Mouse (Mus musculus) forebrain, postnatal 0 days (tissue): ENCODE measurements around the gene Ing2. TPM values are rescaled to one million over a fixed set of nuclear protein-coding genes. Genes with fewer than 3 reads are reported as not detected.
A peak's percentile ranks its signal among the peaks of the same experiment; 100 is the strongest.

Experiments used
- ATAC-seq: fragments of 200-750 bp; cut with Nextera tagmentation; 2 replicates; pipeline ENCODE4 v1.8.0; 2017; ENCODE audit warnings: mild to moderate bottlenecking, moderate library complexity
- DNase-seq: peaks from one replicate; pipeline ENCODE4 v3.0.0-alpha.2; 2015
- H3K27ac ChIP-seq: fragments of 300-500 bp; sonication (generic); 2 replicates; pipeline ENCODE4 v1.5.1; 2014; ENCODE audit warnings: low read depth, mild to moderate bottlenecking, antibody characterized with exemption, low read length, moderate library complexity, mixed read lengths
- H3K27me3 ChIP-seq: fragments of 300-500 bp; sonication (generic); 2 replicates; pipeline ENCODE4 v1.6.1; 2014; ENCODE audit warnings: mild to moderate bottlenecking, low read length, mixed read lengths; ENCODE audit not compliant: insufficient read depth
- H3K36me3 ChIP-seq: fragments of 300-500 bp; sonication (generic); 2 replicates; pipeline ENCODE4 v1.6.1; 2014; ENCODE audit warnings: mild to moderate bottlenecking, moderate library complexity; ENCODE audit not compliant: insufficient read depth
- H3K4me1 ChIP-seq: fragments of 300-500 bp; sonication (generic); 2 replicates; pipeline ENCODE4 v1.6.1; 2014; ENCODE audit warnings: antibody characterized with exemption; ENCODE audit not compliant: insufficient read depth
- H3K4me2 ChIP-seq: fragments of 300-500 bp; sonication (generic); 2 replicates; pipeline ENCODE4 v1.6.1; 2014; ENCODE audit warnings: low read depth, mild to moderate bottlenecking, moderate library complexity
- H3K4me3 ChIP-seq: fragments of 300-500 bp; sonication (generic); 2 replicates; pipeline ENCODE4 v1.5.1; 2014; ENCODE audit warnings: low read depth, low read length, mixed read lengths
- H3K9ac ChIP-seq: fragments of 300-500 bp; sonication (generic); 2 replicates; pipeline ENCODE4 v1.6.1; 2014; ENCODE audit warnings: mild to moderate bottlenecking
- H3K9me3 ChIP-seq: fragments of 300-500 bp; sonication (generic); 2 replicates; pipeline ENCODE4 v1.6.1; 2016; ENCODE audit warnings: low read length
- CTCF ChIP-seq: sonication (generic); IDR thresholded peaks from 2 replicates; pipeline ENCODE4 v1.5.1; 2016; ENCODE audit warnings: antibody characterized with exemption, control low read depth, low read depth
- WGBS: fragments of 180-500 bp; shearing (Covaris S2); extraction: QIAGEN DNeasy Blood & Tissue Kit; methylation state at CpG from one replicate; pipeline ENCODE4 v1.1.7; 2014; 5-methylcytosine and 5-hydroxymethylcytosine counted together
- polyA plus RNA-seq: library from polyadenylated mRNA; unstranded; fragments of >200 nt; fragmentation: Nextera tagmentation; extraction: Ambion mirVana; gene quantifications from 2 replicates; pipeline ENCODE4 v1.2.1, GENCODE M21; 2015
- total RNA-seq: library from RNA; depleted of rRNA; stranded (reverse); fragments of >200 nt; gene quantifications from 2 replicates; pipeline ENCODE4 v1.2.3, GENCODE M21; 2014; rRNA removed

The Ing2 gene
- total and polyA plus RNA-seq, 2 experiments from 2014 or later, result 8.9 to 13.1 TPM

- DNase-seq (peak; percentile 47), ATAC-seq (peak; percentile 65)
- Histone ChIP-seq H3K36me3 (no peaks in the 10 kb centered on the region), H3K4me1 (no peaks in the 10 kb centered on the region), H3K4me3 (no peak overlapping the region), H3K27me3 (no peaks in the 10 kb centered on the region), H3K9ac (no peak overlapping the region), H3K9me3 (peaks cover 9% of the 10 kb centered on the region; the same call in 1 of the 2 replicates), H3K4me2 (peak overlapping the region; percentile 11; the same call in 1 of the 2 replicates), H3K27ac (no peak overlapping the region)
- no peak for TF ChIP-seq CTCF
- 16% methylated on average over 9 of the region's 9 CpGs for WGBS
Measured at GRCm38 (mm10) chr8:47642514-47643064, 32.8 kb downstream of the Ing2 start.

GRCm38 (mm10) chr8:47637152-47637551 lies 38.2 kb downstream of the Ing2 start:
- WGBS, result 68% methylated on average over 4 of the region's 4 CpGs
- ATAC-seq (no peak), DNase-seq (no peak)
- Histone ChIP-seq H3K36me3 (no peaks in the 10 kb centered on the region), H3K27me3 (no peaks in the 10 kb centered on the region; the same call in 1 of the 2 replicates), H3K27ac (no peak overlapping the region), H3K4me3 (no peak overlapping the region), H3K4me1 (no peaks in the 10 kb centered on the region), H3K9ac (no peak overlapping the region), H3K9me3 (peaks cover 5% of the 10 kb centered on the region; the same call in 1 of the 2 replicates), H3K4me2 (no peak overlapping the region)
- no peak for TF ChIP-seq CTCF

- Histone ChIP-seq H3K27me3 (no peaks in the 10 kb centered on the region; the same call in 1 of the 2 replicates), H3K9me3 (peaks cover 7% of the 10 kb centered on the region), H3K27ac (no peak overlapping the region), H3K4me1 (no peaks in the 10 kb centered on the region), H3K9ac (no peak overlapping the region), H3K4me3 (no peak overlapping the region), H3K36me3 (no peaks in the 10 kb centered on the region), H3K4me2 (no peak overlapping the region)
- no peak for TF ChIP-seq CTCF
- no peak for ATAC-seq
- 79% methylated on average over 3 of the region's 3 CpGs for WGBS
- DNase-seq, result no peak
Measured at GRCm38 (mm10) chr8:47636032-47636431, 39.3 kb downstream of the Ing2 start.

- no peak for DNase-seq
- WGBS, result 39% methylated on average over 10 of the region's 10 CpGs
Measured at GRCm38 (mm10) chr8:47634791-47635341, 40.5 kb downstream of the Ing2 start.

GRCm38 (mm10) chr8:47621144-47621543 lies 54.2 kb downstream of the Ing2 start:
- H3K4me2 ChIP-seq, result no peak overlapping the region
- no peak for ATAC-seq
- TF ChIP-seq CTCF, result no peak

More at GRCm38 (mm10) chr8:47634791-47635341, 40.5 kb downstream of the Ing2 start:
- H3K9ac ChIP-seq, result no peak overlapping the region; the same call in 1 of the 2 replicates
- H3K27me3 ChIP-seq, result no peaks in the 10 kb centered on the region; the same call in 1 of the 2 replicates
- H3K4me1 ChIP-seq, result no peaks in the 10 kb centered on the region
- H3K36me3 ChIP-seq, result no peaks in the 10 kb centered on the region
- H3K4me3 ChIP-seq, result no peak overlapping the region
- H3K27ac ChIP-seq, result no peak overlapping the region
- no peak overlapping the region for H3K4me2 ChIP-seq
- no peak for ATAC-seq
- H3K9me3 ChIP-seq, result peaks cover 4% of the 10 kb centered on the region; the same call in 1 of the 2 replicates
- TF ChIP-seq CTCF, result no peak

More at GRCm38 (mm10) chr8:47621144-47621543, 54.2 kb downstream of the Ing2 start:
- WGBS, result 97% methylated on average over 1 of the region's 1 CpGs
- no peaks in the 10 kb centered on the region for H3K4me1 ChIP-seq
- no peaks in the 10 kb centered on the region for H3K36me3 ChIP-seq
- H3K27ac ChIP-seq, result no peak overlapping the region
- no peaks in the 10 kb centered on the region for H3K27me3 ChIP-seq
- no peak overlapping the region for H3K9ac ChIP-seq
- no peaks in the 10 kb centered on the region for H3K9me3 ChIP-seq
- no peak overlapping the region for H3K4me3 ChIP-seq
- no peak for DNase-seq

Other genes starting within 250 kb of the Ing2 start
- 76.2 and 85.6 TPM in 2 replicates for gene Stox2, start 229.2 kb downstream of the Ing2 start, total RNA-seq
- 26.3 and 39.9 TPM in 2 replicates for gene Stox2, start 229.2 kb downstream of the Ing2 start, polyA plus RNA-seq
- gene Trappc11, start 142.1 kb downstream of the Ing2 start, total RNA-seq, result 43.9 and 48.7 TPM in 2 replicates
- 20.9 and 26.0 TPM in 2 replicates for gene Trappc11, start 142.1 kb downstream of the Ing2 start, polyA plus RNA-seq
- 13.4 and 18.6 TPM in 2 replicates for gene Rwdd4a, start 141.9 kb downstream of the Ing2 start, total RNA-seq
- gene Rwdd4a, start 141.9 kb downstream of the Ing2 start, polyA plus RNA-seq, result 29.1 and 29.7 TPM in 2 replicates
- 29.5 and 31.1 TPM in 2 replicates for gene Cdkn2aip, start 38.4 kb upstream of the Ing2 start, total RNA-seq
- 24.0 and 24.4 TPM in 2 replicates for gene Cdkn2aip, start 38.4 kb upstream of the Ing2 start, polyA plus RNA-seq
- gene Cldn24, start 146.6 kb upstream of the Ing2 start, total RNA-seq, result 0.46 TPM in 1 of 2 replicates, not detected in the other
- gene Cldn24, start 146.6 kb upstream of the Ing2 start, polyA plus RNA-seq, result not detected in 2 replicates
- gene Cldn22, start 148.9 kb upstream of the Ing2 start, total RNA-seq, result not detected in 2 replicates
- not detected in 2 replicates for gene Cldn22, start 148.9 kb upstream of the Ing2 start, polyA plus RNA-seq